In the genomic region with DNA sequence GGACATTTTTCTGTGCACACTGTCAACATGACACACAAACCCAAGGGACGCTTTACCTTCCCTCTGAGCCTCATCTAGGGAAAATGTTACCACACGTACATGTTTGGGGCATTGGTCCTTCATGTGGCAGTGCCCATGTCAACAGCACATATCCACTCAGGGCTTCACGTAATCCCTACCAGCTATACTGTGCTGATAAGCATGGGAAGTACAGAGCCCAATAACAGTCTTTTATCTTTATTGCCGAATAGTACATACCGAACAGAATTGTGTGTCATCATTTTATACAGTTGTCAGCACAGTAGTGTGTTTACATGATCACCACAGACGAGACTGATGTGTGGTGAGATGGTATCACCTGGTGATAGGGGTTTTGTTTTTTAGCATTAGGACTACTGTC, we compare ENCODE assay signal across 16 mouse cellular contexts.
"Had no signal": no experiment of that assay in that cellular context is flagged by ENCODE, and none has a peak within 500 bp of the region (broad histone marks: within the 10 kb centered on the region; RNA-seq: fewer than 3 reads in every experiment).

No protein-coding gene starts in this region.

- H3K27ac ChIP-seq: kidney, postnatal 0 days; limb, embryonic 12.5 days; limb, embryonic 15.5 days; macrophage; stomach, postnatal 0 days had no signal

- H3K4me2 ChIP-seq: limb, embryonic 12.5 days; limb, embryonic 15.5 days; lung, embryonic 14.5 days; midbrain, embryonic 11.5 days had no signal

- H3K9ac ChIP-seq: limb, embryonic 12.5 days; limb, embryonic 15.5 days; lung, embryonic 14.5 days had no signal

- H3K9me3 ChIP-seq: limb, embryonic 12.5 days; limb, embryonic 15.5 days; megakaryocyte, embryonic 14.5 days had no signal

- H3K4me3 ChIP-seq: limb, embryonic 12.5 days; limb, embryonic 15.5 days; megakaryocyte, embryonic 14.5 days had no signal

- DNase-seq: kidney, adult 2 months; kidney, postnatal 25 days; left cerebral cortex, postnatal 4 days; lung, embryonic 14.5 days; midbrain, embryonic 14.5 days; thymus, adult 2 months; thymus, postnatal 14 days; thymus, postnatal 4 days had no signal

- H3K27me3 ChIP-seq: limb, embryonic 12.5 days; limb, embryonic 15.5 days; megakaryocyte, embryonic 14.5 days had no signal

- ATAC-seq: lung, postnatal 0 days had no signal
